Mouse (Mus musculus): ENCODE data around the gene Polq.

GRCm38 (mm10) chr16:37089648-37090047 lies 78.1 kb downstream of the Polq start:
- TF ChIP-seq CTCF (IDR thresholded peaks at IDR 0.05; ENCODE audit: low read depth) (no peak), EP300 (optimal IDR thresholded peaks at IDR 0.05) (no peak)

Data from stomach, postnatal 0 days (tissue).